Mouse (Mus musculus): ENCODE data around the gene Lyrm1. TPM values are rescaled to one million over a fixed set of nuclear protein-coding genes. Genes with fewer than 3 reads are reported as not detected.

The Lyrm1 gene
- total RNA-seq, 2 experiments from 2014 or later, result 3.3 to 4.5 TPM

GRCm38 (mm10) chr7:119961107-119961506 lies 65.4 kb downstream of the Lyrm1 start:
- peak in 1 of 2 experiments; percentile 24 for DNase-seq (ENCODE audit: low spot score in 2 of 2)

GRCm38 (mm10) chr7:119965205-119965604 lies 69.5 kb downstream of the Lyrm1 start:
- no peak for DNase-seq (ENCODE audit: low spot score in 2 of 2)

- no peak for DNase-seq (ENCODE audit: low spot score in 2 of 2)
These were observed 70.2 kb downstream of the Lyrm1 start for GRCm38 (mm10) chr7:119965651-119966395.

GRCm38 (mm10) chr7:119969320-119969719 lies 73.7 kb downstream of the Lyrm1 start:
- DNase-seq (ENCODE audit: low spot score in 2 of 2), result no peak

GRCm38 (mm10) chr7:119974214-119974613 lies 78.6 kb downstream of the Lyrm1 start:
- no peak for DNase-seq (ENCODE audit: low spot score in 2 of 2)

GRCm38 (mm10) chr7:119976256-119976655 lies 80.6 kb downstream of the Lyrm1 start:
- DNase-seq (ENCODE audit: low spot score in 2 of 2), result no peak

- DNase-seq (ENCODE audit: low spot score in 2 of 2), result no peak
These were observed 81.9 kb downstream of the Lyrm1 start for GRCm38 (mm10) chr7:119977574-119977973.

- DNase-seq (ENCODE audit: low spot score in 2 of 2), result no peak
These were observed 82.9 kb downstream of the Lyrm1 start for GRCm38 (mm10) chr7:119978576-119978975.

- DNase-seq (ENCODE audit: low spot score in 2 of 2), result no peak
These were observed 84.5 kb downstream of the Lyrm1 start for GRCm38 (mm10) chr7:119980170-119980569.

GRCm38 (mm10) chr7:119985279-119985912 lies 89.7 kb downstream of the Lyrm1 start:
- DNase-seq (ENCODE audit: low spot score in 2 of 2), result no peak

GRCm38 (mm10) chr7:119997066-119997465 lies 101.4 kb downstream of the Lyrm1 start:
- no peak for DNase-seq (ENCODE audit: low spot score in 2 of 2)

Other genes starting within 250 kb of the Lyrm1 start
- gene Acsm4, start 205.8 kb upstream of the Lyrm1 start, total RNA-seq (2021), result not detected
- 10 to 100 TPM; 42.3 to 47.5 TPM for gene Thumpd1, start 175.1 kb upstream of the Lyrm1 start, total RNA-seq (2021)
- 10 to 100 TPM; 12.9 to 13.5 TPM for gene Acsm3, start 134.9 kb upstream of the Lyrm1 start, total RNA-seq (2021)
- 10 to 100 TPM; 12.4 to 13.6 TPM for gene Rexo5, start 101.9 kb upstream of the Lyrm1 start, total RNA-seq (2021)
- 10 to 100 TPM; 12.9 to 13.6 TPM for gene Eri2, start 101.8 kb upstream of the Lyrm1 start, total RNA-seq (2021)
- 10 to 100 TPM; 18.3 to 24.4 TPM for gene Dcun1d3, start 437 bp downstream of the Lyrm1 start, total RNA-seq (2021)
- gene Dnah3, start 199.4 kb downstream of the Lyrm1 start, total RNA-seq (2021), result under 1 TPM in 1 of 2 experiments, not detected in 1; 0.03 TPM
- gene Tmem159, start 206.5 kb downstream of the Lyrm1 start, total RNA-seq (2021), result 100 to 1,000 TPM in 1 of 2 experiments, 10 to 100 TPM in 1; 94.4 to 118 TPM
- gene Zp2, start 249.4 kb downstream of the Lyrm1 start, total RNA-seq (2021), result under 1 TPM in 1 of 2 experiments, not detected in 1; 0.22 TPM